ENCODE assay signal across 24 mouse cellular contexts in genomic region chr17:21289695-21290094, GRCm38 (mm10). TPM values are rescaled to one million over a fixed set of nuclear protein-coding genes. Genes with fewer than 3 reads are reported as not detected.
"Had no signal": no experiment of that assay in that cellular context is flagged by ENCODE, and none has a peak within 500 bp of the region (broad histone marks: within the 10 kb centered on the region; RNA-seq: fewer than 3 reads in every experiment).

No protein-coding gene starts in this region.

- H3K4me3 ChIP-seq: neural tube, embryonic 15.5 days; stomach, embryonic 15.5 days had no signal

- H3K4me1 ChIP-seq: neural tube, embryonic 15.5 days; stomach, embryonic 15.5 days had no signal

- H3K9ac ChIP-seq: neural tube, embryonic 15.5 days; stomach, embryonic 15.5 days had no signal

- H3K9me3 ChIP-seq: neural tube, embryonic 15.5 days; stomach, embryonic 15.5 days had no signal

- H3K27ac ChIP-seq: neural tube, embryonic 15.5 days; stomach, embryonic 15.5 days; stomach, postnatal 0 days had no signal

- H3K4me2 ChIP-seq: neural tube, embryonic 15.5 days; stomach, embryonic 15.5 days had no signal

- H3K36me3 ChIP-seq: neural tube, embryonic 15.5 days; stomach, embryonic 15.5 days had no signal

- DNase-seq: retina, postnatal 1 day; right cerebral cortex, adult 18-20 months; right cerebral cortex, postnatal 14 days; right cerebral cortex, postnatal 25 days; right cerebral cortex, postnatal 4 days; spleen, adult 18-20 months; thymus, adult 18-20 months; thymus, adult 2 months; thymus, postnatal 14 days; thymus, postnatal 25 days; thymus, postnatal 36 days; thymus, postnatal 4 days had no signal

- H3K27me3 ChIP-seq: neural tube, embryonic 15.5 days; stomach, embryonic 15.5 days had no signal

RNA-seq across cellular contexts. Expression of gene Vmn1r236, which starts 7.0 kb away (rescaled TPM):
- polyA plus RNA-seq: neural tube, embryonic 14.5 days; neural tube, embryonic 15.5 days; small intestine, adult 2 months; spleen, adult 2 months; stomach, embryonic 14.5 days; stomach, embryonic 15.5 days; stomach, embryonic 16.5 days; stomach, postnatal 0 days; testis, adult 2 months; thymus, adult 2 months; thymus, postnatal 0 days; urinary bladder, adult 2 months had no signal

RNA-seq across cellular contexts. Expression of gene Vmn1r237, which starts 22.0 kb away (rescaled TPM):
- total RNA-seq: neutrophil, adult 5-6 weeks had no signal
- polyA plus RNA-seq: neural tube, embryonic 14.5 days; neural tube, embryonic 15.5 days; small intestine, adult 2 months; spleen, adult 2 months; stomach, embryonic 14.5 days; stomach, embryonic 15.5 days; stomach, embryonic 16.5 days; stomach, postnatal 0 days; testis, adult 2 months; thymus, adult 2 months; thymus, postnatal 0 days; urinary bladder, adult 2 months had no signal

RNA-seq across cellular contexts. Expression of gene Vmn1r235, which starts 33.5 kb away (rescaled TPM):
- total RNA-seq: neutrophil, adult 5-6 weeks had no signal
- polyA plus RNA-seq: neural tube, embryonic 14.5 days; neural tube, embryonic 15.5 days; small intestine, adult 2 months; spleen, adult 2 months; stomach, embryonic 14.5 days; stomach, embryonic 15.5 days; stomach, embryonic 16.5 days; stomach, postnatal 0 days; testis, adult 2 months; thymus, adult 2 months; thymus, postnatal 0 days; urinary bladder, adult 2 months had no signal
